Mouse (Mus musculus): ENCODE results near the gene Abcc4.

DNA sequence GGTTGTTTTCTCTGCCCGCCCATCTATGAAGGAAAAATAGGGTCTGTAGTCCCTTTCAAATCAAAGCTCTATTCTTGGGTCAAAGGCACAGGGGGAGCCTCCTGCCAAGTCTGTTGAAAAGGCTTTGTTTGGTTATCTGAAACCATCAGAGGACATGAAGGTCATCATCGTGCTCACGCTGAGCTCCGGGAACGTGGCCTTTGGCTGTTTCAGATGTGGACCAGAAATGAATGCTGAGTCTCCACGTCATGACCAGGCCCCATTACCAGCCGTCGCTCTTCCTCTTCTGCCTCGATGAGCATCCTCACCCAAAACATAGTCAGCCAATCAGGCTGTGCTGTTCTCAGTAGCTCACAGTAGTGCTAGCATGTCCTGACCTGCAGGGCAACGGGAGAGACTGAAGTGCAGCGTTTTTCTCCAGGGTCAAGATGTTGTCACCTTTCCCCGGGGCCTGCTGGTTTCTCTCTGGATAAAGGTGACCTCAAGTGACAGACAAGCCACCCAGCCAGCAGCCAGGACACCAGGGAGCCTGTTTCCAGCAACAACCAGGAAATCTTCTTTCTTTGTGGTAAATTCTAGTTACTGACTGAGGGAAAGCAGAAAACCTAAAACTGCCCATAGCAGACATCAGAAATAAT is 31.4 kb upstream of the Abcc4 start:
- TF ChIP-seq POLR2A (IDR thresholded peaks at IDR 0.05; ENCODE audit: extremely low read depth, insufficient read depth, low read length), result no peak
- TF ChIP-seq CTCF (IDR thresholded peaks at IDR 0.05; ENCODE audit: extremely low read depth, insufficient read depth, low read length), result no peak
